Comparison of ENCODE assay signal across 10 mouse cellular contexts in the genomic region with DNA sequence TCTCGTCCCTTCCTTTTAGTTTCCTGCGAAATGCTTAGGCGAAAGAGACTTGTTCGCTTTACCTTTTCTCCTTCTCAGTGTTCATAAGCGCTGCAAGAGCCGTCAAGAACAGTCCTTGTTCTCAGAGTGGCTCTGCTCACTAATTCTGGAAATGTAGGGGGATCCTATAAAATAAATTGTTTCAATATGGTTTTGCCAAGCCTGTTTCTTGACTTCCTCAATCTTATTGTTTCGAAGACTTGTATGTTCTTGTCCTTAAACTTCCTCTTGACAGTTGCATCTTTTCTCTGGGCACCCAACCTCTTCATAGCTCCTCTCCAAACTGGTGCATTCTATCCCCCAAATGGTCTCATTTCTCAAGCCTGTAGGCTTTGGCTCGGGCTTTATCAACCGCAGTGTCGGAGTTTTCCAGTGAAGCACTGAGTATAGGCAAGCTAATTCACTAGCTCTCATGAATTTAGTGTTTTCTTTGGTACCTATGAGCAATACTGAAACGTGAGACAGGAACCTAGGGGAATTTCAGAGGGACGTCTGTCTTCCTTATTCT. TPM values are rescaled to one million over a fixed set of nuclear protein-coding genes. Genes with fewer than 3 reads are reported as not detected.
A peak's percentile ranks its signal among the peaks of the same experiment; 100 is the strongest.
DNase-seq lines count a peak whose midpoint lies in the region; ATAC-seq lines count a peak whose summit lies in the region.
"Had no signal": no experiment of that assay in that cellular context is flagged by ENCODE, and none has a peak within 500 bp of the region (broad histone marks: within the 10 kb centered on the region; RNA-seq: fewer than 3 reads in every experiment).

No protein-coding gene starts in this region.

- peak; percentile 38 for DNase-seq in limb, embryonic 10.5 days (ENCODE audit: low spot score)
- no peak for DNase-seq in layer of hippocampus, adult 9-10 months (ENCODE audit: low spot score)
- no peak for DNase-seq in yolk sac, embryonic 10.5 days (ENCODE audit: low spot score)
- DNase-seq in left cerebral cortex, adult 18-20 months (ENCODE audit: low spot score in 2 of 2), result no peak
- DNase-seq: kidney, postnatal 36 days had no signal

- ATAC-seq in common myeloid progenitor, adult 5-6 weeks (replicated peaks; ENCODE audit: low read depth, poor library complexity, severe bottlenecking), result 0 out of 2 replicates have a peak, but pooled peaks have one; percentile 17
- ATAC-seq in forebrain, embryonic 12.5 days (ENCODE audit: low FRiP score), result no peak
- no peak for ATAC-seq in neural tube, embryonic 12.5 days (ENCODE audit: low FRiP score, low read depth)

- H3K27me3 ChIP-seq in forebrain, embryonic 12.5 days, result peaks cover 64% of the 10 kb centered on the region
- H3K27me3 ChIP-seq in limb, embryonic 10.5 days (ENCODE audit: low read depth, poor library complexity, severe bottlenecking), result peaks cover 83% of the 10 kb centered on the region
- H3K27me3 ChIP-seq in neural tube, embryonic 12.5 days (replicated peaks), result peaks cover 63% of the 10 kb centered on the region

- WGBS in forebrain, embryonic 12.5 days, result 4% methylated on average over 12 of the region's 12 CpGs
- WGBS in limb, embryonic 10.5 days, result under 1% methylated on average over 12 of the region's 12 CpGs
- WGBS in neural tube, embryonic 12.5 days, result 2% methylated on average over 12 of the region's 12 CpGs

- H3K4me1 ChIP-seq in forebrain, embryonic 12.5 days, result peaks cover 62% of the 10 kb centered on the region
- H3K4me1 ChIP-seq in limb, embryonic 10.5 days, result peaks cover 87% of the 10 kb centered on the region
- peaks cover 17% of the 10 kb centered on the region; the same call in 1 of the 2 replicates for H3K4me1 ChIP-seq in neural tube, embryonic 12.5 days

- peak overlapping the region; percentile 24 for H3K4me3 ChIP-seq in forebrain, embryonic 12.5 days (replicated peaks)
- H3K4me3 ChIP-seq in limb, embryonic 10.5 days, result peak overlapping the region; percentile 39
- no peak overlapping the region; the same call in 1 of the 2 replicates for H3K4me3 ChIP-seq in neural tube, embryonic 12.5 days
- H3K4me3 ChIP-seq: heart, embryonic 15.5 days had no signal

- peak overlapping the region; percentile 73 for H3K27ac ChIP-seq in forebrain, embryonic 12.5 days
- H3K27ac ChIP-seq in limb, embryonic 10.5 days, result peak overlapping the region; percentile 80
- H3K27ac ChIP-seq in neural tube, embryonic 12.5 days, result no peak overlapping the region
- H3K27ac ChIP-seq: heart, embryonic 15.5 days; liver, embryonic 14.5 days had no signal

- H3K36me3 ChIP-seq in forebrain, embryonic 12.5 days (replicated peaks), result no peaks in the 10 kb centered on the region
- H3K36me3 ChIP-seq in limb, embryonic 10.5 days, result no peaks in the 10 kb centered on the region
- H3K36me3 ChIP-seq in neural tube, embryonic 12.5 days, result no peaks in the 10 kb centered on the region
- H3K36me3 ChIP-seq: heart, embryonic 15.5 days had no signal

- no peaks in the 10 kb centered on the region for H3K9me3 ChIP-seq in forebrain, embryonic 12.5 days
- no peaks in the 10 kb centered on the region for H3K9me3 ChIP-seq in limb, embryonic 10.5 days (replicated peaks)
- no peaks in the 10 kb centered on the region for H3K9me3 ChIP-seq in neural tube, embryonic 12.5 days
- H3K9me3 ChIP-seq: heart, embryonic 15.5 days had no signal

- peak overlapping the region; percentile 63 for H3K4me2 ChIP-seq in forebrain, embryonic 12.5 days
- peak overlapping the region; percentile 53 for H3K4me2 ChIP-seq in neural tube, embryonic 12.5 days (replicated peaks)
- H3K4me2 ChIP-seq: heart, embryonic 15.5 days had no signal

- peak overlapping the region; percentile 38; the same call in 1 of the 2 replicates for H3K9ac ChIP-seq in forebrain, embryonic 12.5 days
- no peak overlapping the region; the same call in 1 of the 2 replicates for H3K9ac ChIP-seq in neural tube, embryonic 12.5 days
- H3K9ac ChIP-seq: heart, embryonic 15.5 days; liver, embryonic 14.5 days had no signal

RNA-seq across cellular contexts. Expression of gene Gm10837, which starts 4.7 kb away (rescaled TPM):
- total RNA-seq in common myeloid progenitor, adult 5-6 weeks (2017), result not detected in 2 replicates
- polyA plus RNA-seq in forebrain, embryonic 12.5 days (2016; fragmentation: Nextera tagmentation; extraction: Ambion mirVana), result 0.36 and 0.59 TPM in 2 replicates
- not detected in 2 replicates for polyA plus RNA-seq in limb, embryonic 10.5 days (2016; fragmentation: Nextera tagmentation; extraction: Ambion mirVana)
- 0.57 and 0.68 TPM in 2 replicates for polyA plus RNA-seq in neural tube, embryonic 12.5 days (2016; fragmentation: Nextera tagmentation; extraction: Ambion mirVana)
- not detected for total RNA-seq in left cerebral cortex, adult 18-20 months (2021)
- polyA plus RNA-seq: heart, embryonic 15.5 days; liver, embryonic 14.5 days had no signal

RNA-seq across cellular contexts. Expression of gene Zic2, which starts 10.5 kb away (rescaled TPM):
- not detected in 2 replicates for total RNA-seq in common myeloid progenitor, adult 5-6 weeks (2017)
- 12.7 and 16.3 TPM in 2 replicates for polyA plus RNA-seq in forebrain, embryonic 12.5 days (2016; fragmentation: Nextera tagmentation; extraction: Ambion mirVana)
- 5.0 and 5.1 TPM in 2 replicates for polyA plus RNA-seq in limb, embryonic 10.5 days (2016; fragmentation: Nextera tagmentation; extraction: Ambion mirVana)
- polyA plus RNA-seq in neural tube, embryonic 12.5 days (2016; fragmentation: Nextera tagmentation; extraction: Ambion mirVana), result 11.6 and 13.4 TPM in 2 replicates
- total RNA-seq in left cerebral cortex, adult 18-20 months (2021), result 10 to 100 TPM; 19.0 to 20.2 TPM
- polyA plus RNA-seq: heart, embryonic 15.5 days had no signal

RNA-seq across cellular contexts. Expression of gene Zic5, which starts 20.2 kb away (rescaled TPM):
- not detected in 2 replicates for total RNA-seq in common myeloid progenitor, adult 5-6 weeks (2017)
- polyA plus RNA-seq in forebrain, embryonic 12.5 days (2016; fragmentation: Nextera tagmentation; extraction: Ambion mirVana), result 18.6 and 25.8 TPM in 2 replicates
- polyA plus RNA-seq in limb, embryonic 10.5 days (2016; fragmentation: Nextera tagmentation; extraction: Ambion mirVana), result 13.8 and 14.9 TPM in 2 replicates
- 11.3 and 14.3 TPM in 2 replicates for polyA plus RNA-seq in neural tube, embryonic 12.5 days (2016; fragmentation: Nextera tagmentation; extraction: Ambion mirVana)
- 1 to 10 TPM; 3.0 to 4.0 TPM for total RNA-seq in left cerebral cortex, adult 18-20 months (2021)
- polyA plus RNA-seq: liver, embryonic 14.5 days had no signal

RNA-seq across cellular contexts. Expression of gene Gm5089, which starts 34.8 kb away (rescaled TPM):
- total RNA-seq in common myeloid progenitor, adult 5-6 weeks (2017), result not detected in 2 replicates
- 1.6 and 2.1 TPM in 2 replicates for polyA plus RNA-seq in forebrain, embryonic 12.5 days (2016; fragmentation: Nextera tagmentation; extraction: Ambion mirVana)
- polyA plus RNA-seq in limb, embryonic 10.5 days (2016; fragmentation: Nextera tagmentation; extraction: Ambion mirVana), result 0.36 and 0.56 TPM in 2 replicates
- polyA plus RNA-seq in neural tube, embryonic 12.5 days (2016; fragmentation: Nextera tagmentation; extraction: Ambion mirVana), result 1.3 TPM in 2 replicates
- under 1 TPM; 0.28 to 0.35 TPM for total RNA-seq in left cerebral cortex, adult 18-20 months (2021)
- polyA plus RNA-seq: heart, embryonic 15.5 days; liver, embryonic 14.5 days had no signal

RNA-seq across cellular contexts. Expression of gene Pcca, which starts 48.4 kb away (rescaled TPM):
- total RNA-seq in common myeloid progenitor, adult 5-6 weeks (2017), result 52.9 and 118 TPM in 2 replicates
- polyA plus RNA-seq in forebrain, embryonic 12.5 days (2016; fragmentation: Nextera tagmentation; extraction: Ambion mirVana), result 34.7 and 38.6 TPM in 2 replicates
- polyA plus RNA-seq in limb, embryonic 10.5 days (2016; fragmentation: Nextera tagmentation; extraction: Ambion mirVana), result 32.4 and 35.8 TPM in 2 replicates
- polyA plus RNA-seq in neural tube, embryonic 12.5 days (2016; fragmentation: Nextera tagmentation; extraction: Ambion mirVana), result 33.0 and 35.0 TPM in 2 replicates
- 10 to 100 TPM; 38.9 to 42.5 TPM for total RNA-seq in left cerebral cortex, adult 18-20 months (2021)
